Mouse (Mus musculus) heart, embryonic 13.5 days (tissue): ENCODE results near the gene Ninj2. TPM values are rescaled to one million over a fixed set of nuclear protein-coding genes. Genes with fewer than 3 reads are reported as not detected.

Source experiments
- ATAC-seq: fragments of 200-750 bp; cut with Nextera tagmentation; 2 replicates; pipeline ENCODE4 v1.8.0; 2017; ENCODE audit warnings: moderate TSS enrichment; ENCODE audit not compliant: insufficient number of reproducible peaks, low FRiP score, low TSS enrichment; ENCODE audit errors: extremely low read depth
- H3K27ac ChIP-seq: fragments of 300-500 bp; sonication (generic); replicated peaks from 2 replicates; pipeline ENCODE4 v1.5.1; 2015; ENCODE audit warnings: moderate library complexity, mild to moderate bottlenecking, inconsistent platforms
- H3K27me3 ChIP-seq: fragments of 300-500 bp; sonication (generic); replicated peaks from 2 replicates; pipeline ENCODE4 v1.6.1; 2015; ENCODE audit warnings: mild to moderate bottlenecking, inconsistent platforms
- H3K36me3 ChIP-seq: fragments of 300-500 bp; sonication (generic); 2 replicates; pipeline ENCODE4 v1.6.1; 2015; ENCODE audit warnings: mild to moderate bottlenecking, inconsistent platforms
- H3K4me1 ChIP-seq: fragments of 300-500 bp; sonication (generic); 2 replicates; pipeline ENCODE4 v1.6.1; 2015; ENCODE audit warnings: inconsistent platforms
- H3K4me2 ChIP-seq: fragments of 300-500 bp; sonication (generic); 2 replicates; pipeline ENCODE4 v1.6.1; 2015; ENCODE audit warnings: inconsistent platforms, mild to moderate bottlenecking, moderate library complexity
- H3K4me3 ChIP-seq: fragments of 300-500 bp; sonication (generic); 2 replicates; pipeline ENCODE4 v1.5.1; 2015; ENCODE audit warnings: moderate library complexity, mild to moderate bottlenecking, inconsistent platforms
- H3K9ac ChIP-seq: fragments of 300-500 bp; sonication (generic); 2 replicates; pipeline ENCODE4 v1.6.1; 2015; ENCODE audit warnings: inconsistent platforms, mild to moderate bottlenecking, moderate library complexity
- H3K9me3 ChIP-seq: fragments of 300-500 bp; sonication (generic); 2 replicates; pipeline ENCODE4 v1.6.1; 2016; ENCODE audit warnings: inconsistent platforms
- WGBS: fragments of 180-500 bp; shearing (Covaris S2); methylation state at CpG from one replicate; pipeline ENCODE4 v1.1.7; 2015; ENCODE audit warnings: mixed read lengths; 5-methylcytosine and 5-hydroxymethylcytosine counted together
- polyA plus RNA-seq: library from polyadenylated mRNA; unstranded; fragments of >200 nt; fragmentation: Nextera tagmentation; extraction: Ambion mirVana; gene quantifications from 2 replicates; pipeline ENCODE4 v1.2.1, GENCODE M21; 2015

The Ninj2 gene
- polyA plus RNA-seq, 1 experiment from 2014 or later, result not detected

- peak overlapping the region; percentile 18; the same call in 1 of the 2 replicates for H3K27ac ChIP-seq
- no peak for ATAC-seq
Observed at GRCm38 (mm10) chr6:120190912-120191311, 97.8 kb downstream of the Ninj2 start.

GRCm38 (mm10) chr6:120191396-120192170 is 98.4 kb downstream of the Ninj2 start:
- peak overlapping the region; percentile 62 for H3K27ac ChIP-seq
- H3K4me2 ChIP-seq, result peak overlapping the region; percentile 52
- 62% methylated on average over 7 of the region's 7 CpGs for WGBS
- peak overlapping the region; percentile 69 for H3K9ac ChIP-seq
- H3K27me3 ChIP-seq, result no peaks in the 10 kb centered on the region; the same call in 1 of the 2 replicates
- ATAC-seq, result no peak
- H3K4me3 ChIP-seq, result 0 out of 2 replicates have a peak overlapping the region, but pooled peaks have one; percentile 8
- H3K4me1 ChIP-seq, result peaks cover 58% of the 10 kb centered on the region
- H3K9me3 ChIP-seq, result no peaks in the 10 kb centered on the region
- H3K36me3 ChIP-seq, result no peaks in the 10 kb centered on the region

More at GRCm38 (mm10) chr6:120190912-120191311, 97.8 kb downstream of the Ninj2 start:
- no peak overlapping the region for H3K4me2 ChIP-seq
- H3K27me3 ChIP-seq, result no peaks in the 10 kb centered on the region; the same call in 1 of the 2 replicates
- no peaks in the 10 kb centered on the region for H3K9me3 ChIP-seq
- peaks cover 65% of the 10 kb centered on the region for H3K4me1 ChIP-seq
- H3K36me3 ChIP-seq, result no peaks in the 10 kb centered on the region
- H3K4me3 ChIP-seq, result no peak overlapping the region
- 40% methylated on average over 4 of the region's 4 CpGs for WGBS
- H3K9ac ChIP-seq, result no peak overlapping the region

- no peak for ATAC-seq
- Histone ChIP-seq H3K4me1 (peaks cover 51% of the 10 kb centered on the region), H3K27ac (peak overlapping the region; percentile 62), H3K9ac (peak overlapping the region; percentile 69), H3K4me2 (peak overlapping the region; percentile 52), H3K27me3 (no peaks in the 10 kb centered on the region; the same call in 1 of the 2 replicates), H3K4me3 (0 out of 2 replicates have a peak overlapping the region, but pooled peaks have one; percentile 8), H3K9me3 (no peaks in the 10 kb centered on the region), H3K36me3 (no peaks in the 10 kb centered on the region)
- WGBS, result 27% methylated on average over 14 of the region's 15 CpGs
Observed at GRCm38 (mm10) chr6:120192211-120192870, 99.2 kb downstream of the Ninj2 start.

GRCm38 (mm10) chr6:120193174-120193573 is 100.0 kb downstream of the Ninj2 start:
- Histone ChIP-seq H3K27ac (no peak overlapping the region), H3K4me3 (no peak overlapping the region), H3K9me3 (no peaks in the 10 kb centered on the region), H3K9ac (peak overlapping the region; percentile 38; the same call in 1 of the 2 replicates), H3K27me3 (no peaks in the 10 kb centered on the region; the same call in 1 of the 2 replicates), H3K4me2 (no peak overlapping the region; the same call in 1 of the 2 replicates), H3K36me3 (no peaks in the 10 kb centered on the region), H3K4me1 (peaks cover 46% of the 10 kb centered on the region)
- no peak for ATAC-seq
- 9% methylated on average over 5 of the region's 5 CpGs for WGBS

GRCm38 (mm10) chr6:120193793-120194192 is 100.6 kb downstream of the Ninj2 start:
- Histone ChIP-seq H3K27ac (no peak overlapping the region), H3K36me3 (no peaks in the 10 kb centered on the region), H3K4me1 (peaks cover 40% of the 10 kb centered on the region), H3K9ac (no peak overlapping the region), H3K9me3 (no peaks in the 10 kb centered on the region), H3K4me3 (no peak overlapping the region), H3K27me3 (no peaks in the 10 kb centered on the region; the same call in 1 of the 2 replicates), H3K4me2 (no peak overlapping the region)
- WGBS, result 64% methylated on average over 1 of the region's 1 CpGs
- no peak for ATAC-seq

- Histone ChIP-seq H3K9ac (no peak overlapping the region), H3K4me1 (peaks cover 39% of the 10 kb centered on the region), H3K36me3 (no peaks in the 10 kb centered on the region), H3K9me3 (no peaks in the 10 kb centered on the region), H3K4me2 (no peak overlapping the region), H3K27ac (no peak overlapping the region), H3K27me3 (no peaks in the 10 kb centered on the region; the same call in 1 of the 2 replicates), H3K4me3 (no peak overlapping the region)
- no peak for ATAC-seq
- WGBS, result 50% methylated on average over 10 of the region's 10 CpGs
Observed at GRCm38 (mm10) chr6:120194305-120194704, 101.2 kb downstream of the Ninj2 start.

GRCm38 (mm10) chr6:120194963-120195362 is 101.8 kb downstream of the Ninj2 start:
- H3K27me3 ChIP-seq, result no peaks in the 10 kb centered on the region; the same call in 1 of the 2 replicates
- H3K4me3 ChIP-seq, result no peak overlapping the region
- no peak overlapping the region for H3K4me2 ChIP-seq
- 28% methylated on average over 7 of the region's 7 CpGs for WGBS
- ATAC-seq, result no peak
- H3K27ac ChIP-seq, result no peak overlapping the region
- no peak overlapping the region; the same call in 1 of the 2 replicates for H3K9ac ChIP-seq
- peaks cover 39% of the 10 kb centered on the region for H3K4me1 ChIP-seq
- H3K9me3 ChIP-seq, result no peaks in the 10 kb centered on the region
- H3K36me3 ChIP-seq, result no peaks in the 10 kb centered on the region

GRCm38 (mm10) chr6:120196837-120197236 is 103.7 kb downstream of the Ninj2 start:
- Histone ChIP-seq H3K36me3 (no peaks in the 10 kb centered on the region), H3K4me2 (no peak overlapping the region), H3K4me3 (no peak overlapping the region), H3K27me3 (no peaks in the 10 kb centered on the region; the same call in 1 of the 2 replicates), H3K9ac (no peak overlapping the region), H3K9me3 (no peaks in the 10 kb centered on the region), H3K4me1 (peaks cover 22% of the 10 kb centered on the region), H3K27ac (no peak overlapping the region)
- ATAC-seq, result no peak
- WGBS, result 23% methylated on average over 2 of the region's 2 CpGs

GRCm38 (mm10) chr6:120197964-120198363 is 104.8 kb downstream of the Ninj2 start:
- ATAC-seq, result no peak
- H3K36me3 ChIP-seq, result no peaks in the 10 kb centered on the region
- H3K27me3 ChIP-seq, result peaks cover 6% of the 10 kb centered on the region; the same call in 1 of the 2 replicates
- no peaks in the 10 kb centered on the region for H3K9me3 ChIP-seq
- 29% methylated on average over 9 of the region's 9 CpGs for WGBS
- H3K9ac ChIP-seq, result no peak overlapping the region
- H3K4me2 ChIP-seq, result no peak overlapping the region
- H3K4me1 ChIP-seq, result peaks cover 11% of the 10 kb centered on the region
- no peak overlapping the region for H3K4me3 ChIP-seq
- H3K27ac ChIP-seq, result no peak overlapping the region

GRCm38 (mm10) chr6:120199638-120200394 is 106.7 kb downstream of the Ninj2 start:
- Histone ChIP-seq H3K27ac (no peak overlapping the region), H3K4me3 (no peak overlapping the region), H3K4me2 (no peak overlapping the region), H3K36me3 (no peaks in the 10 kb centered on the region), H3K27me3 (peaks cover 17% of the 10 kb centered on the region; the same call in 1 of the 2 replicates), H3K4me1 (0 out of 2 replicates have a peak, but pooled peaks cover 5% of the 10 kb centered on the region), H3K9me3 (no peaks in the 10 kb centered on the region), H3K9ac (no peak overlapping the region)
- WGBS, result 49% methylated on average over 10 of the region's 10 CpGs
- ATAC-seq, result no peak

- Histone ChIP-seq H3K9me3 (no peaks in the 10 kb centered on the region), H3K4me3 (no peak overlapping the region), H3K4me1 (0 out of 2 replicates have a peak, but pooled peaks cover 3% of the 10 kb centered on the region), H3K27ac (no peak overlapping the region), H3K9ac (no peak overlapping the region), H3K27me3 (peaks cover 22% of the 10 kb centered on the region; the same call in 1 of the 2 replicates), H3K36me3 (no peaks in the 10 kb centered on the region), H3K4me2 (no peak overlapping the region)
- ATAC-seq, result no peak
- 63% methylated on average over 6 of the region's 6 CpGs for WGBS
Observed at GRCm38 (mm10) chr6:120201956-120202355, 108.8 kb downstream of the Ninj2 start.
